Mouse (Mus musculus): ENCODE measurements around the gene Prdx5.

Prdx5 gene

GRCm38 (mm10) chr19:6936299-6936698, 26.4 kb upstream of the Prdx5 start:
- peak in 1 of 2 experiments; percentile 54 for DNase-seq

GRCm38 (mm10) chr19:6934195-6934977, 24.5 kb upstream of the Prdx5 start, which contains the start of gene Kcnk4:
TSS of gene Kcnk4 (minus strand) at chr19:6934515.
- DNase-seq: no peak

GRCm38 (mm10) chr19:6933436-6934194, 23.7 kb upstream of the Prdx5 start:
- no peak for DNase-seq

- no peak for DNase-seq
These were observed 23.2 kb upstream of the Prdx5 start for GRCm38 (mm10) chr19:6933102-6933435.

GRCm38 (mm10) chr19:6932018-6932417, 22.1 kb upstream of the Prdx5 start:
- DNase-seq: no peak

- DNase-seq: no peak
These were observed 21.1 kb upstream of the Prdx5 start for GRCm38 (mm10) chr19:6931002-6931401.

GRCm38 (mm10) chr19:6928080-6928479, 18.2 kb upstream of the Prdx5 start:
- DNase-seq: no peak

GRCm38 (mm10) chr19:6926559-6927255, 16.8 kb upstream of the Prdx5 start:
- DNase-seq: no peak

GRCm38 (mm10) chr19:6925611-6926329, 15.9 kb upstream of the Prdx5 start:
- no peak for DNase-seq

GRCm38 (mm10) chr19:6925307-6925573, 15.3 kb upstream of the Prdx5 start, which contains the start of gene Catsperz:
TSS of gene Catsperz (minus strand) at chr19:6925380.
- no peak for DNase-seq

GRCm38 (mm10) chr19:6924461-6925306, 14.8 kb upstream of the Prdx5 start:
- DNase-seq: peak; percentile 79 to 92

GRCm38 (mm10) chr19:6922901-6923735, 13.2 kb upstream of the Prdx5 start:
- DNase-seq: no peak

- peak; percentile 100 for DNase-seq
These were observed 12.0 kb upstream of the Prdx5 start, which contains the start of gene Esrra for GRCm38 (mm10) chr19:6921647-6922567. TSS of gene Esrra (minus strand) at chr19:6921813.

GRCm38 (mm10) chr19:6920741-6921636, 11.1 kb upstream of the Prdx5 start:
- DNase-seq: peak; percentile 66 to 70

GRCm38 (mm10) chr19:6919876-6920740, 10.2 kb upstream of the Prdx5 start:
- peak; percentile 80 to 86 for DNase-seq

- DNase-seq: no peak
These were observed 9.5 kb upstream of the Prdx5 start for GRCm38 (mm10) chr19:6919431-6919830.

GRCm38 (mm10) chr19:6918321-6918720, 8.4 kb upstream of the Prdx5 start:
- DNase-seq: no peak

GRCm38 (mm10) chr19:6916496-6916895, 6.6 kb upstream of the Prdx5 start:
- DNase-seq: no peak
